Mouse (Mus musculus): ENCODE results near the gene Sdk2. TPM values are rescaled to one million over a fixed set of nuclear protein-coding genes. Genes with fewer than 3 reads are reported as not detected.
A peak's percentile ranks its signal among the peaks of the same experiment; 100 is the strongest.

Sdk2 gene
- total RNA-seq, 2 experiments from 2014 or later, result 25.5 to 26.9 TPM

GRCm38 (mm10) chr11:113849322-113849721 is 217.5 kb downstream of the Sdk2 start:
- DNase-seq (ENCODE audit: low spot score in 2 of 2), result no peak

DNA sequence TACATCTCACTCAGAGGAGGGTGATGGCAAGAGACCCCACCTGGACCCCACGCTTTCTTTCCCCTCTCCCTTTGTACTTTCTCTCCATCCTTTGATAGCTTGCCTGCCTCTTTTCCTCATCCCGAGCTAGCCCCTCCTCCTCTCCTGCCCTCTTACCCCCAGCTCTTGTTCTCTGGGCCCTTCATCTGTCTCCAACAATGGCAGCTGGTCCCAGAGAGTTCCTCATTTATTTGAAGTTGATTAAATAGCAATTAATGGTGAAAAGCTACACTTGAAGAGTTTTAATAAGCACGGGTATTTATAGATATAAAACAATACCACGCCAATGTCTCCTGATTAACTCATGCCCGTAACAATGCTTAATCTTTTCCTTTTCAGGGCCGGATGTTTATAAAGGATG is 222.9 kb downstream of the Sdk2 start:
- DNase-seq (ENCODE audit: low spot score in 2 of 2), result no peak

DNA sequence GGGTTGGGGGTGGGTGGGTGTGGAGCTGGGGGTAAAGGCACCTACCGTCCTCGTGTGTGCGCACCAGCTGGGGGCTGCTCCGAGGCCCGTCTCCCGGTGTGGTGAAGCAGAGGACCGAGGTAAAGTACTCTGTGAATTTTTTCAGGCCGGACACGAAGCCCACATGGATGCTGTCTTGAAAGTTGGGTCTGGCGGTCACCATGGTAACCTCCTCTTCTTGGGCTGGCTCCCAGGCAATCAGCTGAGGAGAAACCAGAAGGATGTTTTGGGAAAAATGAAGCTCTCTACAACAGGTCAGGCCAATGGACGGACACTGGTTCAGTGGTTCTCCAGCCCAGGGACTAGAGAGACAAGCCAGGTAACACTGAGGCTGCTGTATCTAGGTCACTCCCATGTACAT is 224.0 kb downstream of the Sdk2 start:
- no peak for DNase-seq (ENCODE audit: low spot score in 2 of 2)

- DNase-seq (ENCODE audit: low spot score in 2 of 2), result no peak
These were observed 235.2 kb downstream of the Sdk2 start for GRCm38 (mm10) chr11:113831608-113832007.

- DNase-seq (ENCODE audit: low spot score in 2 of 2), result peak in 1 of 2 experiments; percentile 30
These were observed 238.7 kb downstream of the Sdk2 start for GRCm38 (mm10) chr11:113828081-113828554.

DNA sequence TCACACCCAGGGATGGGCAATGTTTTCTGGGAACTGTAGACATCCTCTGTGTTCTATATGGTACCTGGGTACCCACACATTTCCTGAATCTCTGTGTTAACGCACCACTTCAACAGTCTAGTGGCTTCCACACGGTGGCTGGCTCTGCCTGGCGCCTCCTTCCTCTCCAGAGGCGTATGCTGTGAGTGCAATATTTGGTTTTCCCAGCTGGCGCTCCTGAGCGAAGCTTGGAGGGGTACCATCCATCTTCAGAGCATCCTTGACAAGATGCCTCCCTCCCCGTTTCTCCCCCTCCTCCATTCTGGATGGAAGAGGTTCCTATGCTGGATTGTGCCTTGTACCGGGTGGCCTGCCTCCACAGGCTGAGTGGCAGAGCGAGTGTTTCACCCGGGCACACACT is 246.8 kb downstream of the Sdk2 start:
- no peak for DNase-seq (ENCODE audit: low spot score in 2 of 2)

- DNase-seq (ENCODE audit: low spot score in 2 of 2), result no peak
These were observed 247.8 kb downstream of the Sdk2 start for GRCm38 (mm10) chr11:113819001-113819400.

- DNase-seq (ENCODE audit: low spot score in 2 of 2), result no peak
These were observed 249.8 kb downstream of the Sdk2 start for GRCm38 (mm10) chr11:113816971-113817548.

DNA sequence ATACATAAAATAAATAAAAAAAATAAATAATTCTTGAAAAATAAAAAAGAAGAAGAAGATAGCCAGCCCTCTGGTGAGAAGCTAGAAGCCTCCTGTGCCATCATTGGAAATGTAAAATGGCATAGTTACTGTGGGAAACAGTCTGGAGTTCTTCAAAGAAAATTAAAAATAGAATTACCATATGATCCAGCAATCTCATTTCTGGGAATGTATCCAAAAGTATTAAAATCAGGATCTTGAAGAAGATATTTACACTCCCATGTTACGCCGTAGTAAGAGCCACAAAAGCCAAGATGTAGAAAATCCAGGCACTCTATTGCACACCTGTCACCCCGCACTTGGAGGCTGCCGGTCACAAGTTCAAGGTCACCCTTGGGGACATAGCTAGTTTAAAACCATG is 250.4 kb downstream of the Sdk2 start:
- DNase-seq (ENCODE audit: low spot score in 2 of 2), result no peak

DNA sequence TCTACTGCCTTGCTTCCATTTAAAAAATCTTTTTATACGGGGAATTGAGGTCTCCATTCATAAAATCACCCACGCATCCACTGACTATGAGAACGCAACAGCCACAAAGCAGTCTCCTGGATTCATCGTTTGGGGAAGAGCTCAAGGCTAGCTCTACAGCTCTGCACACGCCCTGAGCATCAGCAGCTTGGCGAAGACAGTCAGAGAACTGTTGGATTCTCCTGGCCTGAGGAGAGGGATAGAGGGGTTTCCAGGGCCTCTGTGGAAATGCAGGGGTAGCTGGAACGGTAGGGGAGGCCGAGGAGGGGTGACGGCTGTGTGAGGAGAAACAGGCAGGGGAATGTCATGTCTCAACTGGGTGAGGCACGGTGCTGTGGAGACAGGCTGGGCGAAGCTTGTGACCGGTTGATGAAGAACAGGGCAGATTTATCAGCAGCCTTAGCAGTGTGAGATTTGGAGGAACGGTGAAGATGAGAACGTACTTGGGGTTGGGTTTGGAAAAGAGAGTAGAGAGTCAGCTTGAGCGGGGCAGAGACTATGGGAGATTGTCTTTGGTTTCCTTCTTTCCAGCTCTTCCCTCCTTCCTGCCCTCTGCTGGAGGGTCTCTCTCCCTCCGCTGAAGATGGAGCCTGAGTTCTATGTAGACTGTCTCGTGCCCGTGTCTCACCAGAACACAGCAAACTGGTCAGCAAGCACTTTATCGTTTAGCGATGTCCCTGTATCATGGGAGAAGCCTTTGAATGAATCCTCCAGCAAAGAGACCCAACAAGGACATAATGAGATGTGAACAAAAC is 255.1 kb downstream of the Sdk2 start:
- no peak for DNase-seq (ENCODE audit: low spot score in 2 of 2)

DNA sequence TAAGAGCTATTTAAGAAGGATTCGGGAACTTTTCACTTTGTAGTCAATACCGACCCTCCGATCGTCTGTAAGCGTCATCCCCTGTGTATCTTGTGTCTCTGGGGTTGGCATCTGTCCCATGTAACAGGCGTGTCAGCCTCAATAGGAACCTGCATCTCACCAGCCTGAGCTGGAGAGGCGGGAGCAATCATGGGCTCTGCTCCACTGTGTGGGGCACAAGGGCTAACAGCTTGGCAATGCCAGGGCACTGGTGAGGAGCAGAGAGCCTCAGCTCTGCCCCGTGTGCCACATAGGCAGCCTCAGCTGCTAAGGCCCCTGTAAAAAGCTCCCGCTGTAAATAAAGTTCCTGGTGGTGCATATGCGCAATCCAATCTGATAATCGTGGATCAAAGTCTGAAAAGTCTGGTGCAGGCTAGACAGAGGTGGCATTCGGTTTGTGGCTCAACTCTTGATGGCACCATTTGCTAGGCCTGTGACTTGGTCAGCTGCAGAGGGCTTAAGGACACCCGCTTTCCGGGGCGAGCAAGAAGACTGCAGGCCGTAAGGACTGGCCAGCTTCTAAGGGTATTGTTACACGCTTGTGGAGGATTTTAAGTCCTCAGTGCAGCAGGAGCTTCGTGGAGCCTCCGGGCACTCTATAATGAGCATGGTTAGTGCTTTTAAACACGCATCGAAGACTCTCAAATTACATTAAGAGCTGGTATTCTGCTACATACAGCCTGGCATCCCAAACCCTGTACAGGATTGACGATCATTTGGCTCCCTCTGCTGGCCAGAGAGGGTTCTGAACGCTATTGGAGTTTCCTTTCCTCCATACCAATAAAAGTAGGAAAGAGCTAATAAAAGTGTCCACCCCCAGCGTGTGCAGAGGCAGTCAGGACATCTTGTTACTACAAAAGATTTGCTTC is 256.0 kb downstream of the Sdk2 start:
- peak; percentile 88 to 89 for DNase-seq (ENCODE audit: low spot score in 2 of 2)

- DNase-seq (ENCODE audit: low spot score in 2 of 2), result no peak
These were observed 259.8 kb downstream of the Sdk2 start for GRCm38 (mm10) chr11:113807086-113807485.

GRCm38 (mm10) chr11:113806382-113807077 is 260.3 kb downstream of the Sdk2 start:
- DNase-seq (ENCODE audit: low spot score in 2 of 2), result peak; percentile 62 to 73

- DNase-seq (ENCODE audit: low spot score in 2 of 2), result no peak
These were observed 260.9 kb downstream of the Sdk2 start for GRCm38 (mm10) chr11:113805974-113806373.

GRCm38 (mm10) chr11:113803321-113803941 is 263.4 kb downstream of the Sdk2 start:
- DNase-seq (ENCODE audit: low spot score in 2 of 2), result no peak

- no peak for DNase-seq (ENCODE audit: low spot score in 2 of 2)
These were observed 264.4 kb downstream of the Sdk2 start for GRCm38 (mm10) chr11:113802456-113802855.

DNA sequence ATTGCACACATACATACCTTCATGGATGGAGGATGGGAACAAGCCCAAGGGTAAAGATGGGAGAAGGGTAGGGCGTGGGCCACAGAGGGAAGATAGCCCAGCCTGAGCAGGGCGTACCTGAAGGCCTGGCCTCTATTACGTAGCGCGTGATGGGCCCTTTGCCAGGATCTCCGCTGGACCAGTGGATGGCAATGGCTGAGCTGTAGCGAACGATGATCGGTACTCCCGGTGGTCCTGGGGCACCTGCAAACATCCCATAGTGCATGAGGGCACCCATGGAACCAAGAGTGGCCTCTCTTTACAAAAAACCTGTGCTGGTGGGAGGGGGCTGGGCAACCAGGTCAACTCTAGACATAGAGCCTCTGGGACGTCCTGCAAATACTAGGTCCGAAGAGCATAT is 266.8 kb downstream of the Sdk2 start:
- DNase-seq (ENCODE audit: low spot score in 2 of 2), result no peak

DNA sequence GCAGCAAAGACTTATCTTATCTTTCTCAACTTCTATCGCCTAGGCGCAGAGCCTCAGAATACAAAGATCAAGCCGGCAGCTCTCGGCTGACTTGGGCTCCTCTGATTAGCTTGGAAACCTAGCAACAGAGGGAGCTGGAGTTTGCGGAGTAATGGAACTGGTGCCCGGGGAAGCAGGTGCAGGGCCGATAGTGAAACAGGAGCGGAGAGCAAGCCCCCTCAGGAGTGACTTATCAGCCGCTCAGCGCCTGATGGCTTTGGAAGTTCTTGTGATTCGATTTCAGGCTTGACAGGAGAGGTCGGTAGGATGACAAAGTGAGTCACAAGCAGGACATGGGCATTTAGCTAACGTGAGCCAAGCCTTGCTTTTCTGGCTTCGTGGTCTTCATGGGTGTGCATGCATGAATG is 267.8 kb downstream of the Sdk2 start:
- no peak for DNase-seq (ENCODE audit: low spot score in 2 of 2)

DNA sequence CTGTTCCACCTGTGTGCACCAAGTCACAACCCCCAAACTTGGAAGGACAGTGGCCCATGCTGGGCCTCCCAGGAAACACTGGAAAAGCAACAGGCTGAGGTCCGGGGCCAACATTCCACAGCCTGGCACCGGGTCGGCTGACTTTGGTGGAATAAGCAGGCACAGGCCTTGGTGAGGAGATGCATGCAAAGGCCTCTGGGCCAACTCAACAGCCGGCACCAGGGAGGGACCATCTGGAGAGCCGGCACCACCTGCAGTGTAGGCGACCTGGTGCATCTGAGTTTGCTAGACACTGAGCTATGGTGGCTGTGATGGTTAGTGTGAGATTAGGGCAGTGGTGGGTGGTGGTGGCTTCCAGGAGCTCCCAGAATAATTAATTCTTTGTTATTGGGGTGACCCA is 268.8 kb downstream of the Sdk2 start:
- peak; percentile 66 to 73 for DNase-seq (ENCODE audit: low spot score in 2 of 2)

Measured in layer of hippocampus, postnatal 10 days (tissue).